Mouse (Mus musculus): ENCODE results near the gene Iqschfp.

Iqschfp gene

GRCm38 (mm10) chr3:68372925-68373324 is 480.9 kb downstream of the Iqschfp start:
- DNase-seq = no peak

GRCm38 (mm10) chr3:68375100-68375508 is 483.1 kb downstream of the Iqschfp start:
- DNase-seq = no peak

GRCm38 (mm10) chr3:68377452-68378198 is 485.6 kb downstream of the Iqschfp start:
- no peak for DNase-seq

- no peak for DNase-seq
Measured at GRCm38 (mm10) chr3:68378799-68379198, 486.8 kb downstream of the Iqschfp start.

- peak; percentile 50 to 67 for DNase-seq
Measured at GRCm38 (mm10) chr3:68379242-68379641, 487.2 kb downstream of the Iqschfp start.

GRCm38 (mm10) chr3:68383672-68384071 is 491.6 kb downstream of the Iqschfp start:
- no peak for DNase-seq

- no peak for DNase-seq
Measured at GRCm38 (mm10) chr3:68385544-68385943, 493.5 kb downstream of the Iqschfp start.

GRCm38 (mm10) chr3:68388023-68388422 is 496.0 kb downstream of the Iqschfp start:
- no peak for DNase-seq

- DNase-seq = peak in 1 of 2 experiments; percentile 5
Measured at GRCm38 (mm10) chr3:68393578-68393977, 501.5 kb downstream of the Iqschfp start.

GRCm38 (mm10) chr3:68398691-68399090 is 506.7 kb downstream of the Iqschfp start:
- no peak for DNase-seq

GRCm38 (mm10) chr3:68400121-68400520 is 508.1 kb downstream of the Iqschfp start:
- DNase-seq = no peak

GRCm38 (mm10) chr3:68403343-68403742 is 511.3 kb downstream of the Iqschfp start:
- DNase-seq = no peak

- DNase-seq = no peak
Measured at GRCm38 (mm10) chr3:68403783-68404217, 511.8 kb downstream of the Iqschfp start.

GRCm38 (mm10) chr3:68405724-68406123 is 513.7 kb downstream of the Iqschfp start:
- no peak for DNase-seq

- no peak for DNase-seq
Measured at GRCm38 (mm10) chr3:68412262-68412661, 520.2 kb downstream of the Iqschfp start.

- no peak for DNase-seq
Measured at GRCm38 (mm10) chr3:68419792-68420191, 527.8 kb downstream of the Iqschfp start.

- no peak for DNase-seq
Measured at GRCm38 (mm10) chr3:68420927-68421326, 528.9 kb downstream of the Iqschfp start.

- DNase-seq = no peak
Measured at GRCm38 (mm10) chr3:68421849-68422248, 529.8 kb downstream of the Iqschfp start.

- no peak for DNase-seq
Measured at GRCm38 (mm10) chr3:68428081-68428480, 536.0 kb downstream of the Iqschfp start.

- peak; percentile 2 to 13 for DNase-seq
Measured at GRCm38 (mm10) chr3:68434435-68434834, 542.4 kb downstream of the Iqschfp start.

- no peak for DNase-seq
Measured at GRCm38 (mm10) chr3:68434897-68435296, 542.9 kb downstream of the Iqschfp start.

GRCm38 (mm10) chr3:68448480-68448879 is 556.4 kb downstream of the Iqschfp start:
- no peak for DNase-seq

GRCm38 (mm10) chr3:68451634-68452033 is 559.6 kb downstream of the Iqschfp start:
- DNase-seq = no peak

GRCm38 (mm10) chr3:68453266-68453665 is 561.2 kb downstream of the Iqschfp start:
- no peak for DNase-seq
